Comparison of ENCODE assay signal across 16 mouse cellular contexts in the genomic region with DNA sequence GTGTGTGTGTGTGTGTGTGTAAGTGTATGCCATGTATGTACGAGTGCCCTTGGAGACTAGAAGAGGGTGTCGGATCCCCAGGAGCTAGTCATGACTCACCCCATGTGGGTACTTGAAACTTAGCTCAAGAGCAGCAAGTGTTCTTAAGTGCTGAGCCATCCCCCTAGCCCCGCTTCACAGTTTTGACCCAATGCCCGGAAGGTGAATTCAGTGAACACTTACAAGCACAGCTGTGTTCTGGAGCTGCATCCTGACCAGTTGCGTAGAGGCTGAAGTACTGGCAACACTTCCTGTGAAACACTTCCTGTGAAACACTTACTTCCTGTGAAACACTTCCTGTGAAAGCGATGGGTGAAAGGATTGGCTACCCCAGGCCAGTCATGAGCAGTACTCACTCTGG. TPM values are rescaled to one million over a fixed set of nuclear protein-coding genes. Genes with fewer than 3 reads are reported as not detected.
DNase-seq lines count a peak whose midpoint lies in the region; ATAC-seq and TF ChIP-seq lines count a peak whose summit lies in the region.
"Had no signal": no experiment of that assay in that cellular context is flagged by ENCODE, and none has a peak within 500 bp of the region (broad histone marks: within the 10 kb centered on the region; RNA-seq: fewer than 3 reads in every experiment).

No protein-coding gene starts in this region.

- no peaks in the 10 kb centered on the region for H3K79me2 ChIP-seq in CH12.LX (replicated peaks; ENCODE audit: control insufficient read depth, extremely low read depth, insufficient read depth, poor library complexity, severe bottlenecking)

- dilution Hi-C loops in CH12.LX (cut with MboI; ENCODE audit: extremely low pct_ligation_motif_present, extremely low pct_unique_long_range_greater_than_20kb, low sequenced_read_pairs): no loop called here

- no peak for TF ChIP-seq RAD21 in CH12.LX (IDR thresholded peaks at IDR 0.05; ENCODE audit: low read depth, low read length)

- H3K4me1 ChIP-seq in CH12.LX (ENCODE audit: control insufficient read depth in 1 of 2, insufficient read depth in 2 of 2): peaks cover 0 to 20% of the 10 kb centered on the region in 2 experiments; a peak in 2 of 4 replicates
- H3K4me1 ChIP-seq in heart, embryonic 10.5 days: no peaks in the 10 kb centered on the region
- H3K4me1 ChIP-seq: embryonic facial prominence, embryonic 12.5 days; hindbrain, embryonic 15.5 days; liver, embryonic 13.5 days had no signal

- no peaks in the 10 kb centered on the region for H3K9me3 ChIP-seq in CH12.LX (replicated peaks; ENCODE audit: low read length)
- no peaks in the 10 kb centered on the region for H3K9me3 ChIP-seq in heart, embryonic 10.5 days
- H3K9me3 ChIP-seq: embryonic facial prominence, embryonic 12.5 days; hindbrain, embryonic 15.5 days; liver, embryonic 13.5 days; midbrain, embryonic 13.5 days had no signal

- no peak for TF ChIP-seq CTCF in CH12.LX (conservative IDR thresholded peaks at IDR 0.05 in 1 of 2, IDR thresholded peaks at IDR 0.05 in 1 of 2; ENCODE audit: low read depth in 2 of 2, low read length in 2 of 2)

- no peak overlapping the region for H3K4me2 ChIP-seq in CH12.LX (ENCODE audit: insufficient read depth, low read depth, poor library complexity, severe bottlenecking)
- H3K4me2 ChIP-seq: embryonic facial prominence, embryonic 12.5 days; hindbrain, embryonic 15.5 days; liver, embryonic 13.5 days; midbrain, embryonic 13.5 days had no signal

- TF ChIP-seq EP300 in CH12.LX (IDR thresholded peaks at IDR 0.05; ENCODE audit: low read length): no peak

- H3K4me3 ChIP-seq in CH12.LX (replicated peaks in 1 of 3; ENCODE audit: low read depth in 2 of 3, low read length in 2 of 3, poor library complexity in 1 of 3): peak overlapping the region in 1 of 3 experiments; percentile 21
- no peak overlapping the region for H3K4me3 ChIP-seq in heart, embryonic 10.5 days
- H3K4me3 ChIP-seq: embryonic facial prominence, embryonic 12.5 days; hindbrain, embryonic 15.5 days; liver, embryonic 13.5 days; midbrain, embryonic 13.5 days had no signal

- no peaks in the 10 kb centered on the region for H3K27me3 ChIP-seq in CH12.LX (replicated peaks)
- no peaks in the 10 kb centered on the region for H3K27me3 ChIP-seq in heart, embryonic 10.5 days (ENCODE audit: insufficient read depth, poor library complexity, severe bottlenecking)
- H3K27me3 ChIP-seq: embryonic facial prominence, embryonic 12.5 days; hindbrain, embryonic 15.5 days; liver, embryonic 13.5 days; midbrain, embryonic 13.5 days had no signal

- no peaks in the 10 kb centered on the region for H3K36me3 ChIP-seq in CH12.LX (replicated peaks in 1 of 2; ENCODE audit: control insufficient read depth in 1 of 2, insufficient read depth in 1 of 2, low read length in 1 of 2)
- H3K36me3 ChIP-seq in heart, embryonic 10.5 days: no peaks in the 10 kb centered on the region
- H3K36me3 ChIP-seq: hindbrain, embryonic 15.5 days; liver, embryonic 13.5 days; midbrain, embryonic 13.5 days had no signal

- H3K27ac ChIP-seq in CH12.LX (ENCODE audit: insufficient read depth, low read depth): no peak overlapping the region
- H3K27ac ChIP-seq in heart, embryonic 10.5 days: no peak overlapping the region
- H3K27ac ChIP-seq: embryonic facial prominence, embryonic 12.5 days; hindbrain, embryonic 15.5 days; liver, embryonic 13.5 days; midbrain, embryonic 13.5 days had no signal

- TF ChIP-seq POLR2A in CH12.LX (IDR thresholded peaks at IDR 0.05; ENCODE audit: low read depth, low read length): no peak

- no peak for DNase-seq in CH12.LX (ENCODE audit: extremely low read depth)
- peak; percentile 52 for DNase-seq in lung, postnatal 14 days
- peak; percentile 40 for DNase-seq in thymus, postnatal 0 days (ENCODE audit: low spot score)
- no peak for DNase-seq in heart, embryonic 10.5 days (ENCODE audit: low spot score)
- DNase-seq in cerebellum, adult 11-12 months: no peak
- DNase-seq in frontal cortex, postnatal 25 days (ENCODE audit: low spot score in 2 of 2): no peak
- DNase-seq: cerebellum, adult 9-11 months; gastrocnemius, postnatal 10 days; kidney, adult 9 months; layer of hippocampus, adult 9-11 months; liver, embryonic 13.5 days had no signal

- ATAC-seq in common myeloid progenitor, adult 5-6 weeks (replicated peaks; ENCODE audit: low read depth, poor library complexity, severe bottlenecking): 0 out of 2 replicates have a peak, but pooled peaks have one; percentile 15
- no peak for ATAC-seq in cerebellum, adult (ENCODE audit: insufficient number of reproducible peaks, low FRiP score, low TSS enrichment)
- ATAC-seq: midbrain, embryonic 13.5 days had no signal

- H3K9ac ChIP-seq in CH12.LX (ENCODE audit: insufficient read depth, low read depth): no peak overlapping the region
- H3K9ac ChIP-seq: embryonic facial prominence, embryonic 12.5 days; hindbrain, embryonic 15.5 days; liver, embryonic 13.5 days; midbrain, embryonic 13.5 days had no signal

- in situ Hi-C loops in CH12.LX (cut with MboI; ENCODE audit: low pct_ligation_motif_present, low pct_unique_long_range_greater_than_20kb, low sequenced_read_pairs): loop anchor here (5.0 kb wide), 2 partner anchors 37 to 67 kb away; no protein-coding TSS in a partner anchor

- 76% methylated on average over 6 of the region's 6 CpGs for WGBS in heart, embryonic 10.5 days

TF ChIP-seq in CH12.LX, 34 proteins besides CTCF, POLR2A, EP300 and RAD21:
- TF ChIP-seq HCFC1 (IDR thresholded peaks at IDR 0.05; ENCODE audit: low read depth, low read length) (peak; percentile 43), ELF1 (IDR thresholded peaks at IDR 0.05; ENCODE audit: low read depth, low read length) (0 out of 2 replicates have a peak, but pooled peaks have one; percentile 28), MAFK (IDR thresholded peaks at IDR 0.05; ENCODE audit: insufficient replicate concordance, low read length) (no peak)

RNA-seq across cellular contexts. Expression of gene Lgals8, which starts 10.5 kb away (rescaled TPM):
- total RNA-seq in CH12.LX (2012; rRNA removed): 11.7 and 15.8 TPM in 2 replicates
- total RNA-seq in CH12.LX (2014; rRNA removed): 23.5 and 26.8 TPM in 2 replicates
- polyA plus RNA-seq in CH12.LX (2012; ENCODE audit: insufficient read length, low read depth): 18.4 and 18.6 TPM in 2 replicates
- 53.0 and 53.8 TPM in 2 replicates for total RNA-seq in common myeloid progenitor, adult 5-6 weeks (2017)
- polyA plus RNA-seq in thymus, postnatal 0 days (2015; fragmentation: Nextera tagmentation; extraction: Ambion mirVana): 41.9 and 43.1 TPM in 2 replicates
- 10.5 and 11.2 TPM in 2 replicates for polyA plus RNA-seq in heart, embryonic 10.5 days (2016; fragmentation: Nextera tagmentation; extraction: Ambion mirVana)

RNA-seq across cellular contexts. Expression of gene Edaradd, which starts 45.0 kb away (rescaled TPM):
- total RNA-seq in CH12.LX (2012; rRNA removed): 0.38 and 0.68 TPM in 2 replicates
- 0.16 and 0.23 TPM in 2 replicates for total RNA-seq in CH12.LX (2014; rRNA removed)
- 0.24 and 0.29 TPM in 2 replicates for polyA plus RNA-seq in CH12.LX (2012; ENCODE audit: insufficient read length, low read depth)
- 0.23 TPM in 1 of 2 replicates, not detected in the other for total RNA-seq in common myeloid progenitor, adult 5-6 weeks (2017)
- 16.0 and 19.8 TPM in 2 replicates for polyA plus RNA-seq in thymus, postnatal 0 days (2015; fragmentation: Nextera tagmentation; extraction: Ambion mirVana)
- 0.39 and 0.67 TPM in 2 replicates for polyA plus RNA-seq in heart, embryonic 10.5 days (2016; fragmentation: Nextera tagmentation; extraction: Ambion mirVana)

Comparison
In these comparisons a context has a peak if more than half of its experiments do, and no peak if none do; other contexts are left out.
1. DNase-seq: peak in lung, postnatal 14 days (single experiment) and thymus, postnatal 0 days (single experiment); none in CH12.LX (single experiment), heart, embryonic 10.5 days (single experiment), cerebellum, adult 11-12 months (single experiment) and frontal cortex, postnatal 25 days (0 of 2).
2. RNA of gene Edaradd, which starts 45.0 kb away (polyA plus RNA-seq): 16.0 to 19.8 TPM in thymus, postnatal 0 days; 0.39 to 0.67 TPM in heart, embryonic 10.5 days and 0.24 to 0.29 TPM in CH12.LX; every median in the first group is over 10 times any median in the second.